Mouse (Mus musculus) kidney, embryonic 15.5 days (tissue): ENCODE measurements around the gene Stk16. TPM values are rescaled to one million over a fixed set of nuclear protein-coding genes. Genes with fewer than 3 reads are reported as not detected.
A peak's percentile ranks its signal among the peaks of the same experiment; 100 is the strongest.

ENCODE experiments used
- ATAC-seq: fragments of 200-750 bp; cut with Nextera tagmentation; replicated peaks from 2 replicates; pipeline ENCODE4 v1.8.0; 2017; ENCODE audit warnings: moderate TSS enrichment; ENCODE audit not compliant: low FRiP score
- H3K27ac ChIP-seq: fragments of 300-500 bp; sonication (generic); 2 replicates; pipeline ENCODE4 v1.5.1; 2015; ENCODE audit warnings: mild to moderate bottlenecking, inconsistent platforms
- H3K27me3 ChIP-seq: fragments of 300-500 bp; sonication (generic); 2 replicates; pipeline ENCODE4 v1.6.1; 2015; ENCODE audit warnings: inconsistent platforms
- H3K36me3 ChIP-seq: fragments of 300-500 bp; sonication (generic); 2 replicates; pipeline ENCODE4 v1.6.1; 2015; ENCODE audit warnings: inconsistent platforms
- H3K4me1 ChIP-seq: fragments of 300-500 bp; sonication (generic); 2 replicates; pipeline ENCODE4 v1.6.1; 2015; ENCODE audit warnings: inconsistent platforms
- H3K4me2 ChIP-seq: fragments of 300-500 bp; sonication (generic); 2 replicates; pipeline ENCODE4 v1.6.1; 2015; ENCODE audit warnings: moderate library complexity, mild to moderate bottlenecking, inconsistent platforms
- H3K4me3 ChIP-seq: fragments of 300-500 bp; sonication (generic); replicated peaks from 2 replicates; pipeline ENCODE4 v1.5.1; 2015; ENCODE audit warnings: mild to moderate bottlenecking, inconsistent platforms
- H3K9ac ChIP-seq: fragments of 300-500 bp; sonication (generic); 2 replicates; pipeline ENCODE4 v1.6.1; 2015; ENCODE audit warnings: mild to moderate bottlenecking, inconsistent platforms
- H3K9me3 ChIP-seq: fragments of 300-500 bp; sonication (generic); replicated peaks from 2 replicates; pipeline ENCODE4 v1.6.1; 2016; ENCODE audit warnings: inconsistent platforms
- WGBS: fragments of 180-500 bp; shearing (Covaris S2); methylation state at CpG from one replicate; pipeline ENCODE4 v1.1.7; 2015; ENCODE audit warnings: mixed read lengths; 5-methylcytosine and 5-hydroxymethylcytosine counted together
- polyA plus RNA-seq: library from polyadenylated mRNA; unstranded; fragments of >200 nt; fragmentation: Nextera tagmentation; extraction: Ambion mirVana; gene quantifications from 2 replicates; pipeline ENCODE4 v1.2.1, GENCODE M21; 2015

Gene Stk16
- polyA plus RNA-seq, 1 experiment from 2014 or later = 148 TPM

GRCm38 (mm10) chr1:75244836-75245235 lies 34.2 kb downstream of the Stk16 start:
- 22% methylated on average over 4 of the region's 4 CpGs for WGBS

GRCm38 (mm10) chr1:75247071-75247930 lies 36.7 kb downstream of the Stk16 start:
- Histone ChIP-seq H3K9me3 (no peaks in the 10 kb centered on the region), H3K27ac (0 out of 2 replicates have a peak overlapping the region, but pooled peaks have one; percentile 60), H3K4me3 (no peak overlapping the region), H3K4me2 (no peak overlapping the region), H3K27me3 (peaks cover 2% of the 10 kb centered on the region; the same call in 1 of the 2 replicates), H3K4me1 (peaks cover 26% of the 10 kb centered on the region), H3K36me3 (peaks cover 15% of the 10 kb centered on the region; the same call in 1 of the 2 replicates), H3K9ac (peak overlapping the region; percentile 26; the same call in 1 of the 2 replicates)
- ATAC-seq = no peak
- WGBS = 77% methylated on average over 16 of the region's 16 CpGs

More at GRCm38 (mm10) chr1:75244836-75245235, 34.2 kb downstream of the Stk16 start:
- Histone ChIP-seq H3K4me1 (peaks cover 15% of the 10 kb centered on the region), H3K27ac (no peak overlapping the region), H3K36me3 (peaks cover 39% of the 10 kb centered on the region), H3K4me2 (no peak overlapping the region), H3K9me3 (no peaks in the 10 kb centered on the region), H3K9ac (no peak overlapping the region), H3K4me3 (no peak overlapping the region), H3K27me3 (no peaks in the 10 kb centered on the region)
- ATAC-seq = peak; percentile 61

DNA sequence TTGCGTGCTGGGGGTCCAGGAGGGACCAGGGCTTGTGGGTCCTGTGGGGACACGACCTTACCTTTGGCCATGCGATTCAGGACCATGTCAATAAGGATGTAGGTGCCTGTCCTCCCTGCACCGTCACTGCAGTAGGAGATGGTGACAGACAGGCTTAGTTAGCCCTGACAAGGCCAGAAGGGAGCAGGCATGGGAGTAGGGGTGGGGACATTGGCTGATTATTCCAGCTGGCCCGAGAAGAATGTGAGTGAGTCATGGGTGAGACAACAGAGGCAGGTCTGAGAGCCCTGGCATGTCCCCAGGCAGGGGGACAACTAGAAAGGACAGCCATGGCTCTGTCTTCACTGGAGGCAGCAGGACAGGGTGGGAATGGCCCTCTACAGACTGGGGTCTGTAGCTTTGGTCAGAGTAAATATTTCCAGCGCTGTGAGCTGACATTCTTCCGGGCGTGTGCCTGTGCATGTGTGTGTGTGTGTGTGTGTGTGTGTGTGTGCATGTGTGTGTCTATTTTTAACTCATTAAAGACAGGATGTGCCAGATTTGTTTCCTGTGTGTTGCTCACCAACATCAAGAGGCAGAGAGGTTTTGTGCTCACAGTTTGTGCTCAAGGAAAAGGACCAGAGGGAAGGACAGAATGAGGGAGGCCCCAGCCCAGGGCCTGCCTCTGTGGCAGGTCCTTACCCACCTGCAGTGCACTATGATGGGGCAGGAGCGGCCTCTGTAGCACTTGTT lies 37.6 kb downstream of the Stk16 start:
- peaks cover 26% of the 10 kb centered on the region for H3K4me1 ChIP-seq
- peaks cover 7% of the 10 kb centered on the region; the same call in 1 of the 2 replicates for H3K36me3 ChIP-seq
- peaks cover 5% of the 10 kb centered on the region for H3K27me3 ChIP-seq
- no peaks in the 10 kb centered on the region for H3K9me3 ChIP-seq
- H3K27ac ChIP-seq = peak overlapping the region; percentile 60
- peak overlapping the region; percentile 26; the same call in 1 of the 2 replicates for H3K9ac ChIP-seq
- no peak overlapping the region for H3K4me2 ChIP-seq
- H3K4me3 ChIP-seq = no peak overlapping the region
- 42% methylated on average over 9 of the region's 9 CpGs for WGBS
- ATAC-seq = peak; percentile 26; the same call in 1 of the 2 replicates

GRCm38 (mm10) chr1:75250498-75250897 lies 39.9 kb downstream of the Stk16 start:
- 60% methylated on average over 3 of the region's 3 CpGs for WGBS
- ATAC-seq = no peak

DNA sequence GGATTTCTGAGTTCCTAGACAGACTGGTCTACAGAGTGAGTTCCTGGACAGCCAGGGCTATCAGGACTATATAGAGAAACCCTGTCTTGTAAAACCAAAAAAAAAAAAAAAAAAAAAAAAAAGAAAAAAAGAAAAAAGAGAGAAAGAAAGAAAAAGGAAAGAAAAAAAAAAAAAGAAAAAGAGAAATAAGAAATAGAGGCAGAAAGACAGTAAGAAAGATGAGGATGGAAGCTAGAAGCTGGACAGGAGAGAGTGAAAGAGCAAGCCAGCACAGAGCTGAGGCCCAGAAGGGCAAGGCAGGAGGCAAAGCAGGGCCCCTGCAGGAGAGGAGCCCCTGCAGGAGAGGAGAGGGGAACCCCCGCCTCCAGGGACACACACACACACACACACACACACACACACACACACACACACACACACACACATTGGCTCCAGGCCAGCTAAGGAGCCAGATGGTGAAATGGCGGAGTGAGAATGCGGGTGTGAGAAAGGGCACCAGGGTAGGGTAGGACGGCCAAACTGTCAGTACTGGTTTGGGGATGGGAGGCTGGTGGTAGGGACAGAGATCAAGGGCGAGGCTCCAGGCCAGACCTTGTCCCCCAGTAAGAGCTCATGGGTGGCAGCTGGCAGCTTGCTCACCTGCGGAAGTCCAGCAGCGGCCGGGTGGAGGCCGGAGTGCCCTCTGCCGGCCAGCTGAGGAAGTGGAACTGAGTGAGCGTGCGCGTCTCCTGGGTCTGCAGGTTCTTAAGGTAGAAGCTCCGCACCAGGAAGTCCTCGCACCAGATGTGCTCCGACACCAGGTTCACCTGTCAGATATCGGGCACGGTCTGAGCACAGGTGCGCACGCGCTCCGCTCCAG lies 40.7 kb downstream of the Stk16 start:
- H3K4me2 ChIP-seq = peak overlapping the region; percentile 56
- H3K27me3 ChIP-seq = peaks cover 7% of the 10 kb centered on the region
- H3K4me1 ChIP-seq = peaks cover 26% of the 10 kb centered on the region
- peak overlapping the region; percentile 29; the same call in 1 of the 2 replicates for H3K9ac ChIP-seq
- no peak overlapping the region for H3K27ac ChIP-seq
- H3K9me3 ChIP-seq = no peaks in the 10 kb centered on the region
- peak overlapping the region; percentile 25 for H3K4me3 ChIP-seq
- ATAC-seq = peak; percentile 40; the same call in 1 of the 2 replicates
- no peaks in the 10 kb centered on the region for H3K36me3 ChIP-seq
- WGBS = 5% methylated on average over 21 of the region's 22 CpGs

More at GRCm38 (mm10) chr1:75250498-75250897, 39.9 kb downstream of the Stk16 start:
- Histone ChIP-seq H3K4me3 (no peak overlapping the region), H3K4me2 (no peak overlapping the region), H3K4me1 (peaks cover 26% of the 10 kb centered on the region), H3K27me3 (peaks cover 7% of the 10 kb centered on the region), H3K9ac (no peak overlapping the region), H3K36me3 (no peaks in the 10 kb centered on the region), H3K9me3 (no peaks in the 10 kb centered on the region), H3K27ac (no peak overlapping the region)

DNA sequence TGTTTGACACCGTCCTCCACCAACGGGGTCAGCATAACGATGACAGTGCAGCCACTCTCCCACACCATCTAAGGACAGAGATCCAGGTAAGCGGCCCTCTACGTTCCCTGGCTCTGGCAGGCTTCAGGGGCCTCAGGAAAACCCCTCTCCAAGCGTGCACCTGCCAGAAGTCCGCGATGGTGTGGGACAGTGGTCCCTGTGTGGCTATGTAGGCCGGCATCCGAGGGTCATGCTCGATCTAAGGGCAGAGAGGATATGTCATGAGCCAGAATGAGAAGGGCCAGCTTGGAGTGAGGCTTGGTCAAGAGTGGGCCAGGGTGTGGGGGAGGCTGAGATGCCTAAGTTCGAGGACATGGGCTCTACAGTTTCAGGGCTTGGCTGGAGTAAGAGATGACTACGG lies 41.7 kb downstream of the Stk16 start:
- H3K36me3 ChIP-seq = no peaks in the 10 kb centered on the region
- H3K4me1 ChIP-seq = peaks cover 24% of the 10 kb centered on the region
- no peak overlapping the region for H3K4me3 ChIP-seq
- 70% methylated on average over 13 of the region's 13 CpGs for WGBS
- H3K4me2 ChIP-seq = no peak overlapping the region
- no peak overlapping the region for H3K27ac ChIP-seq
- peaks cover 7% of the 10 kb centered on the region for H3K27me3 ChIP-seq
- no peak for ATAC-seq
- no peaks in the 10 kb centered on the region for H3K9me3 ChIP-seq
- no peak overlapping the region for H3K9ac ChIP-seq

DNA sequence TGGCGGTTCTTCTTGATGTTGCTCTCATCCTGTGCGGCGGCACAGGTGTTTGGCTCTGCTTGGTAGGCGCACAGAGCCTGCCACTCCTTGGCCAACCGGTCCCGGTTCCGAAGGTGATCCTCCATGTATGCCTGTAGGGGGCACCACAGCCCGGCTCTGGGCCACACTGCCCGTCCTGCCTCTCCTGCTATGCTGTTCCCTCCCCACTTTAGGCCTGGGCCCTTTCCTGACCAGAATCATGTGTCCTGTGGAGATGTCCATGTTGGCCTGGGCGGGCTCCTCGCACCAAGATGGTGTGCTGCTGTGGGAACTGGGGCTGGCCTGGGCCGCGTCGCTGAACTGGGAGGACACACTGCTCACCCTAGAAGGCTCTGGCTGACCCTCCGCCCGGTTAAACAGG lies 42.4 kb downstream of the Stk16 start:
- 76% methylated on average over 16 of the region's 16 CpGs for WGBS
- Histone ChIP-seq H3K9me3 (no peaks in the 10 kb centered on the region), H3K4me3 (no peak overlapping the region), H3K4me1 (peaks cover 17% of the 10 kb centered on the region), H3K9ac (no peak overlapping the region), H3K4me2 (no peak overlapping the region), H3K36me3 (no peaks in the 10 kb centered on the region), H3K27me3 (peaks cover 7% of the 10 kb centered on the region), H3K27ac (no peak overlapping the region)
- no peak for ATAC-seq

DNA sequence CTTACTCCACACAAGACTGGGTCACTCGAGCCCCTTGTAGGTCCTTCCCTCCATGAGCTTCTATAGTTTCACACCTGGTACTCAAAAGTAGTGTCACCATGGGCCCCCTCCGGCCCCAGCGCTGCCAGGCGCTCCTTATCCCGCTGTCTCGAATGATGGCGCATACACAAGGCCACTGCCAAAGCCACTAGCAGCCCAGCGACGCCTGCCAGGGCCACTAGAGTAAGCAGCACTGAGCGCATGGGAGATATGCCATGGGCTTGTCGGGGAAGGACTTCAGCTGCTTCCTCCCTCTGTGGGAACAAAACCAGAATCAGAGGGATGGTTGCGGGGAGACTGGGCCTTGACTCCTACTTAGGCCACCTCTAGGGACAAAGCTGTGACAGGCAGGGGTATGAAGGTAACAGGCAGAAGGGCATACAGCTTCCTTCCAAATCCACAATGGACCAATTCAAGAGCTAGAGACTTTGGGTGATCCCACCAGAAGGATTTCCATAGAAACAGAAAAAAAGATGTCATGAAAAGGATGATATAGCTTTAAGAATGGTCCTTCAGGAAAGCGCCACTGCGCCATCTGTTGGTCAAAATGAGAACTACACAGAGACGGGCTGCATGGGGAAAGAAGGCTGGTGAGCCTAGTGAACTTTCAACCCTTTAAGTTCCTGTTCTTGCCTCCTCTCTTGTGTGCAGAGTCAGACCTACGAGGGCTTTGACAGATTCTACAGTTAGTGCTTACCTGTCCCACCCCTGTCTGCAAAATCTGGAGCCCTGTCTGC lies 43.4 kb downstream of the Stk16 start:
- H3K36me3 ChIP-seq = no peaks in the 10 kb centered on the region
- H3K9ac ChIP-seq = no peak overlapping the region
- no peaks in the 10 kb centered on the region for H3K9me3 ChIP-seq
- H3K4me2 ChIP-seq = no peak overlapping the region
- WGBS = 63% methylated on average over 16 of the region's 16 CpGs
- peaks cover 7% of the 10 kb centered on the region for H3K27me3 ChIP-seq
- no peak overlapping the region for H3K27ac ChIP-seq
- H3K4me3 ChIP-seq = no peak overlapping the region
- ATAC-seq = no peak
- peaks cover 11% of the 10 kb centered on the region for H3K4me1 ChIP-seq

GRCm38 (mm10) chr1:75254625-75255013 lies 44.0 kb downstream of the Stk16 start:
- no peak for ATAC-seq
- H3K36me3 ChIP-seq = no peaks in the 10 kb centered on the region
- peaks cover 11% of the 10 kb centered on the region for H3K4me1 ChIP-seq
- no peak overlapping the region for H3K9ac ChIP-seq
- H3K27me3 ChIP-seq = peaks cover 7% of the 10 kb centered on the region
- no peak overlapping the region for H3K27ac ChIP-seq
- WGBS = 76% methylated on average over 8 of the region's 8 CpGs
- no peaks in the 10 kb centered on the region for H3K9me3 ChIP-seq
- no peak overlapping the region for H3K4me2 ChIP-seq
- no peak overlapping the region for H3K4me3 ChIP-seq

DNA sequence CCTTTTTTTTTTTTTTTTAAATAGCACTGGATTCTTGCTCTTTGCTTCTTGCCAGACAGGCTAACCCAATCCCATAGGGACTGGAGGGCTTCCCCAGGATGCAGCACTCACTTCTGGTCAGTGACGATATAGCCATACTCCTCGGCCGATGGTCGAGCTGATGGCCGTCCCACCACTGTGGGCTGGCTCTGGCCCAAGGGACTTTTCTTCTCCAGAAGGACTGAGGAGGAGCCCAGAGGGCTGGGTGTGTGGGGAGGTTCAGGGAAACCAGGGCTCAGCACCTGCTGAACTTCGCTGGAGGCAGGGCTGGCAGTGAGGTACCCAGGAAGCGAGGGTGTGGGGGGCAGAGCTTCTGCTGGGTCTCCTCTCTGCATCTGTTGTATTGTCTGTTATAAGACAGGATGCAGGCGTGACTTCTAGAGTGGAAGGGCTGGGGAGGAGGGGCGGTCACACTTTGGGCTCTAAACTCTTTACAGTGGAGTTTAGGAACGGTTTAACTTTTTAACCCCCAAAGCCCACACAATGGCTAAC lies 44.9 kb downstream of the Stk16 start:
- no peaks in the 10 kb centered on the region for H3K36me3 ChIP-seq
- WGBS = 61% methylated on average over 10 of the region's 10 CpGs
- no peak overlapping the region for H3K4me2 ChIP-seq
- H3K4me3 ChIP-seq = no peak overlapping the region
- peaks cover 9% of the 10 kb centered on the region for H3K4me1 ChIP-seq
- ATAC-seq = no peak
- H3K27ac ChIP-seq = no peak overlapping the region
- H3K9me3 ChIP-seq = no peaks in the 10 kb centered on the region
- peaks cover 11% of the 10 kb centered on the region for H3K27me3 ChIP-seq
- no peak overlapping the region for H3K9ac ChIP-seq

DNA sequence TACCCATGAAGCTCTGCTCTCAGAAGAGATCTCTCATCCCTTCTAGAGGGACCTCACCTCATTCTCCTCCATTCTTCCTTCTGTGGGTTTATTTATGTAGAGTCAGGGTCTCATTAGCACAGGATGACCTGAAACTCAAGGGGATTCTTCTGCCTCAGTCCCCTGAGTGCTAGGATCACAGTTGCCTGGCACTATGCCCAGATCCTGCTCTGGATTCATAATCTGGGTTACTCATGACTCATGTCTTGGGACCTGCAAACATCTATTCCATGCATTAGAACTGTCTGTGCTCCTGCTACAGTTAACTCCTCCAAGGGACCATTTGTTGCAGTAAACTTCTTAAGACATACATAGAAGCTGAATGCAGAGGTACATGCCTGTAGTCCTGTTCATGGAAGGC lies 50.6 kb downstream of the Stk16 start:
- Histone ChIP-seq H3K4me1 (peaks cover 9% of the 10 kb centered on the region; the same call in 1 of the 2 replicates), H3K4me2 (no peak overlapping the region), H3K36me3 (no peaks in the 10 kb centered on the region), H3K27ac (no peak overlapping the region), H3K27me3 (peaks cover 58% of the 10 kb centered on the region), H3K4me3 (no peak overlapping the region), H3K9ac (no peak overlapping the region), H3K9me3 (no peaks in the 10 kb centered on the region)
- ATAC-seq = no peak
